Mouse (Mus musculus): ENCODE results near the gene Hoxd11. TPM values are rescaled to one million over a fixed set of nuclear protein-coding genes. Genes with fewer than 3 reads are reported as not detected.

Gene Hoxd11
- total RNA-seq, 1 experiment from 2014 or later = not detected

GRCm38 (mm10) chr2:74681594-74682531 lies 2.5 kb downstream of the Hoxd11 start:
- no peak for DNase-seq

GRCm38 (mm10) chr2:74682796-74683195 lies 3.4 kb downstream of the Hoxd11 start:
- no peak for DNase-seq

- no peak for DNase-seq
These were observed 4.2 kb downstream of the Hoxd11 start for GRCm38 (mm10) chr2:74683471-74683951.

DNA sequence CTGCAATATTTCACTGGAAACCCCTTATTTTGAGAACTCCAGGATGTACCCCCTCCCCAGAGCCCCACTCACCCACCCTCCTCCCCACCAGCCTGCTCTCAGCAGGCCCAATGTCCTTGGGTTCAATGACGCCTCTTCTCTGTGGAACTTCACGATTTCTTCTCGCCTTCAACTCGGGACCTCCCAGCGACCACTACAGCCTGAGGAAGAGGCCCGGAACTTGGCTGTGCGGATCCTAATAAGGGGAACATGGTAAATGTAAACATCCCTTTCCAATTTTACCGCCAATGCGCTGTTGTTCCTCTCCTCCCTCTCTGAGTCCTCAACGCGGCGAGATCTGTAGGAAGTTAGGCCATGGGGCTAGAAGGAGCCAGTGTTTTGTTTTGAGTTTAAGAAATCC lies 4.7 kb downstream of the Hoxd11 start:
- DNase-seq = no peak

DNA sequence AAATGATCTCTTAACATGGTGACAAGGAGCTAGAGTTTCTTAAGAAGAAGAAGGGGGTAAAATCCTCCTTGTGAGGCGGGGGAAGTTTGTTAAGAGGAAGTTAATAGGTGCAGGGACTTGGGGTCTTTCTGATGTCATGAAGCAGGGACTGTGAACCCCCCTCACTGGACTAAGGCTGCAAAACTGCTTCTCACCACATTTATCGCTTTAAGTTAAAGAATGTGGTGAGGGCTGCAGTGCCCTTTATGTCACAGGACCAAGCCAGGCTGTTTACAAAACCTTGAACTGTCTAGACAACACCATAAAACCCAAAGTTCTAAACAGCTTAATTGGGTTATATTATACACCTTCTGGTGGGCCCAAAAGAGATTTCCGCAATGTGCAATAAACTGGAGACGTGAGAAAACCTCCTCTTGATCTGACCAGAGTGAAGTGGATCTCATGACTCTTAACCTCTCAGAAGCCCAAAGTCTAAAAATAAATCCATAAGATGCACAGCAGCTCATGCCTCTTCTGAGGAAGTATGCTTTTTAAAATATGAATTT lies 5.8 kb downstream of the Hoxd11 start:
- DNase-seq = no peak

DNA sequence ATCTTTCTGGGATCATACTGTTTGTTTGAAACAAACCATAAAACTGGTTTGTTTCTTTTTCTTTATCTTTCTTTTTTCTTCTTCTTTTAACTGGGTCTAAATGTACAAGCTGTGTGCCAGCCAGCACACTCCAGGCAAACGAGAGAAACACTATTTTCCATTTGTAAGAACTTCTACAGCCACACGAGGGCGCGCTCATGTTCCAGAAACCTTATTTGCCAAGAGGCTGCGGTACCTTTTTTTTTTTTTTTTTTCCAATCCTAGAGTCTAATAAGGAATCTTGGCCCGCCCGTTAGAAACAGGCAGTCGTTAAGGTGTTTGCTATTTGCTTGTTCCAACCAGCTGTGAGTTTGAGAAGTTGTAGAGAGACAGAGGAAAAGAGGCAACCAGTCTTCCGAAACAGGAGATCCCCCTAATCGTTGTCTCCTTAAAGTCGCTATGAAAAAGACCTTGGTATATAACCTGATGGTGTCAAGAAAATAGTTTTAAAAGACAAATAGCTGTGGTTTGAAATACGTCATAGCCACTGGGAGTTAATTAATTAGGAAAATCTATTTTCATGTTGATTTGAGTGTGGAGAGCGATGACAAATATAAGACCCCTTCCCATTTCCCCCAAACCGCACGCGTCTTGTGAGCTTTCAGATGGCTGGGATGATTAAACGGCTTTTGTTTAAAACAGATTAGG lies 7.1 kb downstream of the Hoxd11 start:
- peak; percentile 79 for DNase-seq

GRCm38 (mm10) chr2:74686988-74687697 lies 7.8 kb downstream of the Hoxd11 start:
- DNase-seq = no peak

DNA sequence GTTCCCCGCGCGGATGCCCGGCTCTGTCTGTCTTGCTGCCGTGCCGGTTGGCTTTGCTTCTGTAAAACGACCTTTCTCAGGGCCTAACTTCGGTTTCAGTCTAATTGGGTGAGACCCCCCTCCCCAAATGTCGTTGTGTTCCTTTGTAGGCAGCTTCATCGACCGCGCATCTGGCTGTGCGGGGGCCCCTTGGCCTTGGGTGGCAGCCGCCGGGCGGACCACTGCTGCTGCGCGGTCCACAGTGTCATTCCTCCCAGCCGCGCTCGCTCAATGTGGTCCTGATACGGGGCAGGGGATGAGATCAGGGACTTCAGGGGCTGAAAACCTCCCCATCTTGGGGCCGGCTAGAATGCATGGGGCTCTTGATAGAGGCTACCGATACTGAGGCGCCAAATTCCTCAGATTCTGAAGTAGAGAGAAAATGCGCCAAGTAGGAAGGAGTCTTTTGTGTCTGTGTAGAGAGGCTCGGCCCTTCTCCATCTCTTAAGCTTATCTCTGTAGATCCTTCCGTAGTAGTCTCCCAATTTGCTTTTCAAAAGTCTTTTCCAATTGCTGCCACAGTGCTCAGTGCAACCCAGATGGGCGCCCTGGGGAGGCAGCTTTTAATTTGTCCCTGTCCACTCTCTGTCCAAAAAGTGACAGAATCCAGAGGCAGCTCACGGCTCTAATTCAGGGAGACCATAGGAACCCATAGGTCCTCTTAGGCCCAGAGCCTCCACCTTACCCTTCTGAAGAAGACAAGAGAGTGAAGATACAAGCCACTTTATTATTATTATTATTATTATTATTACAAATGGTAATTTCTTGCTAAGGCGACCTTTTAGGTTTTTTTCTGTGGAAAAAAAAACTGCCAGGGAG lies 8.6 kb downstream of the Hoxd11 start:
- DNase-seq = peak; percentile 4

GRCm38 (mm10) chr2:74688795-74689573 lies 9.6 kb downstream of the Hoxd11 start:
- peak; percentile 3 for DNase-seq

DNA sequence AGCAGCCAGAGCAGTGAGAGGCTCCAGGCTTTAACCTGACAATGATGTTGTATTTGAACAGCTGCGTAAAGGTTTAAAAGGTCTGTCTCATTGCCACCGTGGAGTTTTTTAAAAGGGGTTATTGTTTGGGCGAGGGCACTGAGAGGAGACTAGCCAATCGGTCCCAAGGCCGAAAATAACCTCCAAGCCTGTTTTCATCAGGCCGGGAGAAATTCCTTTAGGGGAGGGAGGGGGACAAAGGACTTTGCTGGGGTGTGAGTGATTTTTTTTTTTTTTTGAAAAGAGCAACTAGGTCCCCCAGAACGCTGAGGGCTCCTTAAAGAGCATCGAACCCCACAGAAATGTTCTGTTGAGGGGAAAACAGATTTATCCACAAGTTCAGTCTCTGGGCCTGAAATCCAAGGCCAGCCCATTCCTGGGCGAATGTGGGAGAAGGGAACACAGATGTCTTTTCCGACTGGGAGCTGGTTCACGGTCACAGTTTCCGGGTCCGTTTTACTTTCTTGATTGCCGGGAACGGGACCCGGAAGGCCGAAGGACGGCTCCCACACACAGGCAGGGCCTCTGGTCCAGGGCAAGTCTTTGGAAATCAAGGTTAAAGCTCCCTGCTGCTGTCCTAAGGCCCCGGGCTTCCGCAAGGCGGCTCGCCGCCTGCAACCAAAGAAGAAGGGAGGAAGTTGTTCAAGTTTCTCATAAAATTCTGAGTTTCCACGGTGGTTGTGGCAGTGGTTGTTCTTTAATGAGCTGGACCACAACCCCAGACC lies 10.4 kb downstream of the Hoxd11 start:
- peak; percentile 3 for DNase-seq

- DNase-seq = no peak
These were observed 11.0 kb downstream of the Hoxd11 start for GRCm38 (mm10) chr2:74690338-74690716.

GRCm38 (mm10) chr2:74691022-74691951 lies 11.9 kb downstream of the Hoxd11 start, which contains the start of gene Hoxd10:
Gene Hoxd10 (plus strand): TSS chr2:74691924.
- DNase-seq = peak; percentile 82

GRCm38 (mm10) chr2:74691995-74692807 lies 12.8 kb downstream of the Hoxd11 start:
- no peak for DNase-seq

- no peak for DNase-seq
These were observed 13.6 kb downstream of the Hoxd11 start for GRCm38 (mm10) chr2:74692808-74693431.

GRCm38 (mm10) chr2:74693432-74693827 lies 14.1 kb downstream of the Hoxd11 start:
- DNase-seq = no peak

DNA sequence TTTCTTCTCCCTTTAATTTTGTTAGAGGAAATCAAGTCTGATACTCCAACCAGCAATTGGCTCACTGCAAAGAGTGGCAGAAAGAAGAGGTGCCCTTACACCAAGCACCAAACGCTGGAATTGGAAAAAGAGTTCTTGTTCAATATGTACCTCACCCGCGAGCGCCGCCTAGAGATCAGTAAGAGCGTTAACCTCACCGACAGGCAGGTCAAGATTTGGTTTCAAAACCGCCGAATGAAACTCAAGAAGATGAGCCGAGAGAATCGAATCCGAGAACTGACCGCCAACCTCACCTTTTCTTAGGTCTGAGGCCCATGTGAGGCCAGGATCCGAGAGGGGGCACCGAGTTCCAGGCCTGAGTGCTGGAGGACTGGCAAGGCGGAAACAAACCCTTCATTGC lies 14.7 kb downstream of the Hoxd11 start:
- DNase-seq = no peak

DNA sequence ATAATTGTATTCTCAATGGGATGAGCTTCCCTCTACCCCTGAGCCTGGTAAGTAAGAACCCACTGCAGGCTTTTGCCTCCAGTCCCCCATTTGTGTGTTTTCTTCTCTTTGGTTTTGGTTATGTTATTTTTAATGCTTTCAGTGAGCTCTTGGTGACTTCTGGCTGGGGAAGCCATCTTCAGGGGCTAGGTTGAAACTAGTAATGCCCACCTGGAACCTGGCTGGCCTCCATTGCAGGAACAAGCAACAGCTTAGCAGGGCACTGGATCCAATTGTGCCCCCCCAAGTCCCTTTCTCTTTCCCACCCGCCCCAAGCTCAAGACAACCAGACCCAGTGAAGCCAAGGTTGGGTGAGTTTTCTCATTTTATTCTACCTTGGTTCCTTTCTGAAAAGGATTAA lies 16.0 kb downstream of the Hoxd11 start:
- no peak for DNase-seq
